Mouse (Mus musculus) heart, adult 2 months (tissue): Measurements from ENCODE around the gene Cacna1c. TPM values are rescaled to one million over a fixed set of nuclear protein-coding genes. Genes with fewer than 3 reads are reported as not detected.
A peak's percentile ranks its signal among the peaks of the same experiment; 100 is the strongest.

Source experiments
- DNase-seq, 2 experiments: peaks; one replicate each; pipeline ENCODE4 v3.0.0; 2021
- H3K27ac ChIP-seq: fragments of 200-600 bp; 2 replicates; pipeline ENCODE4 v1.8.1; 2022
- H3K27me3 ChIP-seq: fragments of 200-500 bp; 2 replicates; pipeline ENCODE4 v1.6.1; 2012; ENCODE audit warnings: mild to moderate bottlenecking, low read length, inconsistent platforms, mixed read lengths; ENCODE audit not compliant: control insufficient read depth, insufficient read depth
- H3K36me3 ChIP-seq: fragments of 200-500 bp; 2 replicates; pipeline ENCODE4 v1.6.1; 2012; ENCODE audit warnings: low read length, inconsistent platforms; ENCODE audit not compliant: control insufficient read depth, insufficient read depth
- H3K4me1 ChIP-seq: fragments of 200-500 bp; 2 replicates; pipeline ENCODE4 v1.6.1; 2011; ENCODE audit warnings: low read length; ENCODE audit not compliant: control insufficient read depth, insufficient read depth
- H3K4me3 ChIP-seq: fragments of 200-600 bp; 2 replicates; pipeline ENCODE4 v1.8.1; 2022
- H3K79me2 ChIP-seq: fragments of 200-500 bp; replicated peaks from 2 replicates; pipeline ENCODE4 v1.6.1; 2012; ENCODE audit warnings: mild to moderate bottlenecking, inconsistent platforms, low read length, moderate library complexity, mixed read lengths; ENCODE audit not compliant: control insufficient read depth, insufficient read depth
- H3K9ac ChIP-seq: fragments of 200-500 bp; 2 replicates; pipeline ENCODE4 v1.6.1; 2012; ENCODE audit warnings: low read depth, mild to moderate bottlenecking, control low read depth, inconsistent platforms, low read length, mixed read lengths
- CTCF ChIP-seq: fragments of 200-600 bp; IDR thresholded peaks from 2 replicates; pipeline ENCODE4 v1.8.1; 2022; ENCODE audit warnings: antibody characterized with exemption, mild to moderate bottlenecking, moderate library complexity
- EP300 ChIP-seq: fragments of 200-500 bp; IDR thresholded peaks from 2 replicates; pipeline ENCODE4 v1.6.1; 2011; ENCODE audit warnings: low read depth, low read length, control low read depth; ENCODE audit not compliant: insufficient read depth
- POLR2A ChIP-seq: fragments of 200-500 bp; IDR thresholded peaks from 2 replicates; pipeline ENCODE4 v1.6.1; 2011; ENCODE audit warnings: mild to moderate bottlenecking, low read depth, low read length, control low read depth; ENCODE audit not compliant: insufficient read depth
- WGBS: fragments of 180-500 bp; shearing (Covaris S2); methylation state at CpG from one replicate; pipeline ENCODE4 v1.1.7; 2018; 5-methylcytosine and 5-hydroxymethylcytosine counted together
- intact Hi-C: fragments of 180-260 bp; cut with DNase I; formaldehyde crosslinking; loops from one replicate; pipeline ENCODE4 v1.15.1; 2025
- polyA plus RNA-seq: library from polyadenylated mRNA; depleted of rRNA; stranded (reverse); fragments of >200 nt; gene quantifications from 2 replicates; pipeline ENCODE4 v1.2.3, GENCODE M21; 2012
- total RNA-seq, 2 experiments: library from RNA; stranded (reverse); gene quantifications; 2 replicates each; pipeline ENCODE4 v1.2.3; 2021

The Cacna1c gene
- total and polyA plus RNA-seq, 3 experiments: 56.8 to 228 (median 194) TPM

DNA sequence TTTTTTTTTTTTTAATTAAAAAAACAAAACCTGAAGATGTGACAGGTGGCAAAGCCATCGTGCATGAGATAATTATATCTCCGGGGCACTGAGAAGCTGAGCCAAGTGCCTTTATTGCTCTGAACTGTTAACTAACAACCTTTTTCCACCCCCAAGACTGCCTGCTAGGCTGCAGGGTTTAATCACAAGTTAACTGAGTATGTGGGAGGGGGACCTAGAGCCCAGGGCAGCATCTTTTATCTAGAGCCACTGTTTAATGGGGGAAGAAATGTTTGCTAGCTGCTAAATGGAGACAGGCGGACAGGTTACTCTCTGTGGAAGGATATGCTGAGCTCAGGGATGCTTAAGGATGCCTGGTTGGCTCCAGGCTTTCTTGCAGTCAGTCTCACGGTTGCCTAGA, 489.2 kb downstream of the Cacna1c start:
- Histone ChIP-seq H3K9ac (no peak overlapping the region), H3K4me1 (peaks cover 2% of the 10 kb centered on the region), H3K36me3 (peaks cover 5% of the 10 kb centered on the region), H3K27ac (no peak overlapping the region), H3K4me3 (no peak overlapping the region), H3K79me2 (no peaks in the 10 kb centered on the region), H3K27me3 (no peaks in the 10 kb centered on the region)
- TF ChIP-seq CTCF (no peak), EP300 (no peak), POLR2A (no peak)
- DNase-seq: no peak
- WGBS: 63% methylated on average over 4 of the region's 4 CpGs
- intact Hi-C loops: no loop called here

DNA sequence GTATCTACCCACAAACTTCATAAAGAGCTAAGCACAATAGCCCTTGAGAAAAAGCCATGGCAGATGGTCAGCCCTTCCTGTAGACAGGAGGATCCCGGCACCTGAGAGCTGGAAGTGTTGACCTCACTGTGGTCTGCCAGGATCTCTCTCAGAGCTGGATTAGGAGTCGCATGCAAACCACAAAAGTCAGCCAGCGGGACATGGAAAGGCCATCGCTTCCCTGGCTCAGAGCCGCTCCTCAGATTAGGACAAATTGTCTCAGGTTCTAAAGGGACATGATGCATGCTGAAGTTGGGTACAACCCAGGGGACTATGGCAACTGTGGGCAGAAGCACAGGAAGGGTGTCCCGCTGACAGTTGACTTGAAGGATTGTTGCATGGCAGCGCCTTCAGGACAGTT, 490.4 kb downstream of the Cacna1c start:
- WGBS: 76% methylated on average over 7 of the region's 7 CpGs
- Histone ChIP-seq H3K36me3 (peaks cover 5% of the 10 kb centered on the region), H3K9ac (no peak overlapping the region), H3K27ac (no peak overlapping the region), H3K4me1 (peaks cover 2% of the 10 kb centered on the region), H3K4me3 (no peak overlapping the region), H3K27me3 (no peaks in the 10 kb centered on the region), H3K79me2 (no peaks in the 10 kb centered on the region)
- TF ChIP-seq CTCF (no peak), EP300 (no peak), POLR2A (no peak)
- intact Hi-C loops: no loop called here
- no peak for DNase-seq

DNA sequence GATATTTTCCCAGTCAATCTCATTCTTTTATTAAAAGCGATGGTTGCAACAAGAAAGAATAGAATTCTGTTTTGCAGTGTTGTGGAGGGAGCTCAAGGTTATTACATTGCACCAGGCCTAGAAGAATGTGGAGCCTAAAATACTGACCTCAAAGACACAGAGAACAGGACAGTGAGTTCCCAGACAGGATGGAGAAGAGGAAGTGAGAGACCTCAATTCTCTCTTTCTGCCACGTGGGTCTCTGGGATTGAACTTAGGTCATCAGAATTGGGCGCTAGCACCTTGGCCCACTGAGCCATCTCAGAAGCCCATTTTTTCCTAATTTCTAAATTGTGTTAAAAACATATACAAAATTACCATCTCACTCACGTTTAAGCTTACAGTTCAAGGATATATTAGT, 501.6 kb downstream of the Cacna1c start:
- H3K4me1 ChIP-seq: peaks cover 1% of the 10 kb centered on the region; the same call in 1 of the 2 replicates
- no peak overlapping the region for H3K27ac ChIP-seq
- H3K79me2 ChIP-seq: no peaks in the 10 kb centered on the region
- TF ChIP-seq POLR2A (no peak), CTCF (no peak), EP300 (no peak)
- no peak overlapping the region for H3K9ac ChIP-seq
- H3K4me3 ChIP-seq: no peak overlapping the region
- no peak for DNase-seq
- H3K27me3 ChIP-seq: no peaks in the 10 kb centered on the region
- intact Hi-C loops: no loop called here
- 70% methylated on average over 4 of the region's 4 CpGs for WGBS
- no peaks in the 10 kb centered on the region; the same call in 1 of the 2 replicates for H3K36me3 ChIP-seq

DNA sequence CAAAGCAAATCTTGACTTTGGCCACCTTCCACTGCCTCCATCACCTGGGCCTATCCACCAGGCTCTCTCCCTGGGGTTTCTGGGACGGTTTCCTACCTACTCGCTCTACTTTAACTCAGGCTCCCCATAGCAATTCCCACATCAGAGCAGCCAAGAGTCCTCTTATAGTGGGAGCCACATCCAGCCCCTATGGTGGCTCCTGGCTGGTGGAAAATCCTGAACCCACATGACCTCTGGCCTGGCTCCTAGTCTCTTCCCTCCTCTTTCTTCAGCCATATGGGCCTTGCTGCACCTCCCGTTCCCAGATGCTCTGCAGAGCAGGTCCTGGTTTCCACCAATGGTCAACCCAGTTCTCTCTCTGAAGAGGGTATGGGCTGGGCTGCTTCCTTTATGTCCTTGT, 506.8 kb downstream of the Cacna1c start:
- no peaks in the 10 kb centered on the region for H3K27me3 ChIP-seq
- TF ChIP-seq POLR2A: no peak
- intact Hi-C loops: no loop called here
- H3K36me3 ChIP-seq: no peaks in the 10 kb centered on the region; the same call in 1 of the 2 replicates
- no peaks in the 10 kb centered on the region for H3K79me2 ChIP-seq
- H3K4me1 ChIP-seq: peaks cover 1% of the 10 kb centered on the region
- no peak for DNase-seq
- 75% methylated on average over 3 of the region's 3 CpGs for WGBS
- H3K27ac ChIP-seq: no peak overlapping the region
- no peak overlapping the region for H3K9ac ChIP-seq
- H3K4me3 ChIP-seq: no peak overlapping the region

DNA sequence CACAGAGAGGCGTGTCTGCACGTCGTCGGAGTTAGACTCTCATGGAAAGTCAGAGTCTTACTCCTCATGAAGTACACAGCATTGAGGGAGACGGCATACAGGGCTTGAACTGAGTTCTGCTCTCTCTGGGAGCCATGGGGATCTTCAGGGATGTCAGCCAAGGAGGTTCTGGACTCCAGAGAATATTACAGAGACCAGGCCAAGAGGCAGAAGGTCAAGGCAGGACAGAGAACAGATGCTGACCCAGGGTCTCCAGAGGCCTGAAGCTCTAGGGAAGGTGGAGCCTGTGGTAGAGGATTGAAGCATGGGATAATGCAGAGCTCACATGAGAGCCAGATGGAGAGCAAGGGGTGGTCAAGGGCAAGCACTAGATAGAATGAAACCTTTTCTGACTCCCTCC, 507.4 kb downstream of the Cacna1c start:
- no peaks in the 10 kb centered on the region for H3K79me2 ChIP-seq
- intact Hi-C loops: no loop called here
- H3K4me3 ChIP-seq: no peak overlapping the region
- peaks cover 1% of the 10 kb centered on the region for H3K4me1 ChIP-seq
- no peaks in the 10 kb centered on the region for H3K27me3 ChIP-seq
- no peak for TF ChIP-seq POLR2A
- no peak for TF ChIP-seq EP300
- no peak for TF ChIP-seq CTCF
- H3K36me3 ChIP-seq: no peaks in the 10 kb centered on the region; the same call in 1 of the 2 replicates
- H3K27ac ChIP-seq: no peak overlapping the region
- 78% methylated on average over 5 of the region's 5 CpGs for WGBS
- DNase-seq: peak in 1 of 2 experiments; percentile 41
- no peak overlapping the region for H3K9ac ChIP-seq

DNA sequence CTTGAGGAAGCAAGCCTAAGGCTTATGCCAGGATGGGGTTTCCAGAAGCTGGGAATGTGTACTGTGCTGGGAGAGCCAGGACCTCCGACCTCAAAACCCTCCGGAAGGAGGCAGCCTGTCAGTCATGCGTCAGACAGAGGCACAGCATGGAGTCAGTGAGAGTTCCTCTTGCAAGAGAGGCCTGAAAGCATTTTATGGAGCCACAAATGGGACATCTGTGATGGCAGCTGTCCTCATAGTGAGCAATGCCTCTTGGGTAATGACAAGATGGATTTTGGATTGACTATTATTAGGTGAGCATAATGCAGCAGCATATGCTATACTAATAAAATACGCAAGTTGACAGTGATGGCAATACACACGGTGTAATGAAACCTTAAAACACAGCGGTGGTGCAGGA, 515.4 kb downstream of the Cacna1c start:
- WGBS: 83% methylated on average over 6 of the region's 6 CpGs
- H3K27me3 ChIP-seq: no peaks in the 10 kb centered on the region
- no peak overlapping the region for H3K4me3 ChIP-seq
- no peak for DNase-seq
- intact Hi-C loops: no loop called here
- H3K79me2 ChIP-seq: no peaks in the 10 kb centered on the region
- TF ChIP-seq CTCF (no peak), POLR2A (no peak), EP300 (no peak)
- H3K9ac ChIP-seq: no peak overlapping the region
- H3K36me3 ChIP-seq: no peaks in the 10 kb centered on the region
- H3K4me1 ChIP-seq: no peaks in the 10 kb centered on the region
- H3K27ac ChIP-seq: no peak overlapping the region
